Mouse (Mus musculus) limb, embryonic 15.5 days (tissue): Measurements from ENCODE around the gene Bicral. TPM values are rescaled to one million over a fixed set of nuclear protein-coding genes. Genes with fewer than 3 reads are reported as not detected.
A peak's percentile ranks its signal among the peaks of the same experiment; 100 is the strongest.
"Not testable (repeated sequence)": the region's sequence is repeated elsewhere in the genome, so short reads cannot be mapped to it uniquely, and the experiment has no call there.

ENCODE experiments used
- ATAC-seq: fragments of 200-750 bp; cut with Nextera tagmentation; 2 replicates; pipeline ENCODE4 v1.8.0; 2017; ENCODE audit warnings: low read depth, moderate TSS enrichment; ENCODE audit not compliant: insufficient number of reproducible peaks, low FRiP score, low TSS enrichment
- H3K27ac ChIP-seq: fragments of 300-500 bp; sonication (generic); 2 replicates; pipeline ENCODE4 v1.5.1; 2015; ENCODE audit warnings: moderate library complexity, mild to moderate bottlenecking, inconsistent platforms
- H3K27me3 ChIP-seq: fragments of 300-500 bp; sonication (generic); 2 replicates; pipeline ENCODE4 v1.6.1; 2015; ENCODE audit warnings: inconsistent platforms
- H3K36me3 ChIP-seq: fragments of 300-500 bp; sonication (generic); 2 replicates; pipeline ENCODE4 v1.6.1; 2015; ENCODE audit warnings: inconsistent platforms
- H3K4me1 ChIP-seq: fragments of 300-500 bp; sonication (generic); 2 replicates; pipeline ENCODE4 v1.6.1; 2015; ENCODE audit warnings: inconsistent platforms
- H3K4me2 ChIP-seq: fragments of 300-500 bp; sonication (generic); 2 replicates; pipeline ENCODE4 v1.6.1; 2015; ENCODE audit warnings: mild to moderate bottlenecking, inconsistent platforms
- H3K4me3 ChIP-seq: fragments of 300-500 bp; sonication (generic); 2 replicates; pipeline ENCODE4 v1.5.1; 2015; ENCODE audit warnings: mild to moderate bottlenecking, inconsistent platforms
- H3K9ac ChIP-seq: fragments of 300-500 bp; sonication (generic); 2 replicates; pipeline ENCODE4 v1.6.1; 2015; ENCODE audit warnings: inconsistent platforms
- H3K9me3 ChIP-seq: fragments of 300-500 bp; sonication (generic); 2 replicates; pipeline ENCODE4 v1.6.1; 2016; ENCODE audit warnings: inconsistent platforms
- WGBS: fragments of 180-500 bp; shearing (Covaris S2); methylation state at CpG from one replicate; pipeline ENCODE4 v1.1.7; 2015; 5-methylcytosine and 5-hydroxymethylcytosine counted together
- polyA plus RNA-seq: library from polyadenylated mRNA; unstranded; fragments of >200 nt; fragmentation: Nextera tagmentation; extraction: Ambion mirVana; gene quantifications from 2 replicates; pipeline ENCODE4 v1.2.1, GENCODE M21; 2015

The Bicral gene
- polyA plus RNA-seq, 1 experiment from 2014 or later, result 3.8 TPM

- no peaks in the 10 kb centered on the region for H3K9me3 ChIP-seq
- H3K4me1 ChIP-seq, result peaks cover 28% of the 10 kb centered on the region
- H3K4me2 ChIP-seq, result no peak overlapping the region
- H3K27ac ChIP-seq, result peak overlapping the region; percentile 73
- WGBS, result 77% methylated on average over 7 of the region's 7 CpGs
- 0 out of 2 replicates have a peak overlapping the region, but pooled peaks have one; percentile 80 for H3K4me3 ChIP-seq
- no peaks in the 10 kb centered on the region for H3K27me3 ChIP-seq
- H3K36me3 ChIP-seq, result no peaks in the 10 kb centered on the region
- ATAC-seq, result no peak
- no peak overlapping the region for H3K9ac ChIP-seq
These were observed 4.2 kb downstream of the Bicral start for GRCm38 (mm10) chr17:46854096-46854495.

DNA sequence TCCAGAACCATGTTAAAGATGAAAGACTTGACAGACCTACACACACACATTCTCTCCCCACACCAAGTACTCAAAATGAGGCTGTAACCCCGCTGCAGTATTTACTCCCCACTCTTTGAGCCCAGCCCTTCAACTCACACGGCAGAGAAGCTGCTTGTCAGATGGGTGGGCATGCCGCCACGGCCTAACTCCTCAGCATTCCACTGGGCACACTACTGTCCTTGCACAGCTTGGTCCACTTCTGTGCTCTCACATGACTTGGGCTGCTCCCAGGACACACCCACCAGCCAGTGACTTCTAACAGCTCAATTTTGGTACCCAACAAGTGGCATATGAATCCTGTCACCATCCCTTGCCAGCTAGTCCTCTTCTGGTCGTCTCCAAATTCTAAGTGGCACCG lies 5.0 kb downstream of the Bicral start:
- no peaks in the 10 kb centered on the region for H3K36me3 ChIP-seq
- H3K9me3 ChIP-seq, result no peaks in the 10 kb centered on the region
- H3K9ac ChIP-seq, result no peak overlapping the region
- H3K27me3 ChIP-seq, result no peaks in the 10 kb centered on the region
- WGBS, result 30% methylated on average over 6 of the region's 6 CpGs
- H3K27ac ChIP-seq, result peak overlapping the region; percentile 57
- no peak overlapping the region for H3K4me3 ChIP-seq
- ATAC-seq, result no peak
- H3K4me1 ChIP-seq, result peaks cover 28% of the 10 kb centered on the region
- no peak overlapping the region for H3K4me2 ChIP-seq

DNA sequence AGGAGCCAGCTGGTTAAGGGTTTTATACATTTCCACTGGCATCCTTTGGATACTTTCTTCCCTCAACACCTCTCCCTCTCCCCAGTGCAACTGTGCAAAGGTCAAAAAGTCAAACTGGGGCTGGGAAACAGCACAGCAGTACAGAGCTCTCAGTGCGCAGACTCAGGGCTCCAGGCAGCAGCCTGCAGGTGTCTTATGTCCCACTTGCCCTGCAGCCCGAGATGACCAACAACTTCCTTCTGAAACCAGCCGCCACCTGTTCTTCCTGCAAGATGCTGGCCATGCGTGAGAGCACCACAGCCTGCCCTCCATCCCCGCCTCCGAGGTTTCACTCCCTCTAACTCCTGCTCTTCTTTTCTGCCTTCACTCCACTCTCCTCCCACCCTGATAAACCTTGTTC lies 5.6 kb downstream of the Bicral start:
- no peak overlapping the region for H3K4me2 ChIP-seq
- ATAC-seq, result no peak
- WGBS, result 32% methylated on average over 6 of the region's 6 CpGs
- H3K4me1 ChIP-seq, result peaks cover 28% of the 10 kb centered on the region
- H3K9me3 ChIP-seq, result no peaks in the 10 kb centered on the region
- H3K27me3 ChIP-seq, result no peaks in the 10 kb centered on the region
- H3K9ac ChIP-seq, result no peak overlapping the region
- H3K4me3 ChIP-seq, result no peak overlapping the region
- H3K27ac ChIP-seq, result peak overlapping the region; percentile 57; the same call in 1 of the 2 replicates
- no peaks in the 10 kb centered on the region for H3K36me3 ChIP-seq

DNA sequence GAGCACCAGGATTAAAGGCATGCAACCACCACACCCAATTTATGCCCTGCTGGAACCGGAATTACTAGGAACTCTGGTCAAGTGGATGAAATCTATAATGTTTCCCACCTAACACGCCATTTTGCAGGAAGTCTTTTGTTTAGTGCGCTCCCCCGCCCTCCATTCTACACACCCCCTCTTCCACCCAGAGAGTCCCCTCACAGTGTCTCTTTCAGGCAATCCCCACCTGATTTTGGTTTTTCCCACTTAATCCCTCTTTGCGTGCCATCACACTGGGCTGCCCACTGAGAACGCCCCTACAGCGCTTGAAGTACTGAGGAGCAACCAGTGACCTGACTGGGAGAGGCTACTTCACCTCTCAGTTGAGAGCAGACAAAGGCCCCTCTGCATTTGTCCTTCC lies 11.1 kb downstream of the Bicral start:
- WGBS, result 93% methylated on average over 7 of the region's 7 CpGs
- Histone ChIP-seq H3K4me3 (no peak overlapping the region), H3K9me3 (no peaks in the 10 kb centered on the region), H3K9ac (no peak overlapping the region), H3K27ac (no peak overlapping the region), H3K4me1 (no peaks in the 10 kb centered on the region), H3K4me2 (no peak overlapping the region), H3K36me3 (no peaks in the 10 kb centered on the region), H3K27me3 (no peaks in the 10 kb centered on the region)
- ATAC-seq, result no peak

DNA sequence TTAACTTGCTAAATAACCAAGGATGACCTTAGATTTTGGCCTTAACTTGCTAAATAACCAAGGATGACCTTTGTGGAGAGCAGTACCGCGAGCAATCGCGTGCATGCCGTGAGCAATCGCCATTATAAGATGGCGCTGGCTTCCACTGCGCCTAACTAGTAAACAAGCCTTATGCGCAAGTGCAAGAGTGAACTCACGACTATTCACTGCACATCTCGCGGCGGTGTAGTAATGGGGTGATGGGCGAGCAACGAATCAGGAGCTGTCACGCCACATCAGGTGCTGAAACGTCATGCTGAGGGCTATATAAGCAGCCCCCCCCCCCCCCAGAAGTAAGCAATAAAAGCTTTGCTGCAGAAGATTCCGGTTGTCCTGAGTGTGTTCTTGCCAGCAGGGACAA lies 11.7 kb downstream of the Bicral start:
- not testable (repeated sequence) for H3K4me1 ChIP-seq, ATAC-seq, H3K4me2 ChIP-seq, H3K36me3 ChIP-seq, H3K27ac ChIP-seq, H3K4me3 ChIP-seq, H3K9ac ChIP-seq, H3K9me3 ChIP-seq, H3K27me3 ChIP-seq
- 93% methylated on average over 18 of the region's 18 CpGs for WGBS

- no peaks in the 10 kb centered on the region for H3K36me3 ChIP-seq
- H3K27ac ChIP-seq, result no peak overlapping the region
- no peaks in the 10 kb centered on the region for H3K9me3 ChIP-seq
- no peaks in the 10 kb centered on the region for H3K4me1 ChIP-seq
- WGBS, result 69% methylated on average over 12 of the region's 12 CpGs
- no peak overlapping the region for H3K9ac ChIP-seq
- no peak for ATAC-seq
- H3K4me2 ChIP-seq, result no peak overlapping the region
- no peak overlapping the region for H3K4me3 ChIP-seq
- no peaks in the 10 kb centered on the region for H3K27me3 ChIP-seq
These were observed 13.0 kb downstream of the Bicral start for GRCm38 (mm10) chr17:46845262-46845661.

DNA sequence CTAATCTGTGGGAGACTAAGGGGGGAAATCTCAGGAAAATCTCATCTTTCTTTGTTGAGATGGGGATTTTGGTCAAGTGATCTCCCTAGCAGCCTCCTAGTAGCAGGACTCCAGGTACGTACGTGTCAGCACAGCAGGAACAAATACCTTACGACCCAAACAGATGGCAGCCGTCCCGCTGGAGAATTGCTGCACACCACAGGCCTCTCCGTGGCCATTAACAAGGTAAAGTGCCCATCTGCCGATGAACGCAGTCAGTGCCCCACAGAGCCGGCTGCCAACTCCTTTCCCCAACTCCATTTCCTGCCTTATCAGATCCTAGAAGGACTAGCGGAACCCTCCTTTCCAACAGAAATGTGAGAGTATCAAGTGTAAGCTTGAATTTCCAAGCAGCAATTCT lies 13.5 kb downstream of the Bicral start:
- Histone ChIP-seq H3K4me1 (no peaks in the 10 kb centered on the region), H3K9me3 (no peaks in the 10 kb centered on the region), H3K36me3 (0 out of 2 replicates have a peak, but pooled peaks cover under 1% of the 10 kb centered on the region), H3K4me3 (no peak overlapping the region), H3K27ac (no peak overlapping the region), H3K9ac (no peak overlapping the region), H3K4me2 (no peak overlapping the region), H3K27me3 (no peaks in the 10 kb centered on the region)
- 44% methylated on average over 10 of the region's 10 CpGs for WGBS
- ATAC-seq, result no peak

GRCm38 (mm10) chr17:46843716-46844115 lies 14.6 kb downstream of the Bicral start:
- Histone ChIP-seq H3K9me3 (no peaks in the 10 kb centered on the region), H3K4me3 (no peak overlapping the region), H3K36me3 (0 out of 2 replicates have a peak, but pooled peaks cover 4% of the 10 kb centered on the region), H3K4me2 (no peak overlapping the region), H3K4me1 (no peaks in the 10 kb centered on the region), H3K27me3 (no peaks in the 10 kb centered on the region), H3K9ac (no peak overlapping the region), H3K27ac (no peak overlapping the region)
- ATAC-seq, result no peak
- 39% methylated on average over 7 of the region's 7 CpGs for WGBS

DNA sequence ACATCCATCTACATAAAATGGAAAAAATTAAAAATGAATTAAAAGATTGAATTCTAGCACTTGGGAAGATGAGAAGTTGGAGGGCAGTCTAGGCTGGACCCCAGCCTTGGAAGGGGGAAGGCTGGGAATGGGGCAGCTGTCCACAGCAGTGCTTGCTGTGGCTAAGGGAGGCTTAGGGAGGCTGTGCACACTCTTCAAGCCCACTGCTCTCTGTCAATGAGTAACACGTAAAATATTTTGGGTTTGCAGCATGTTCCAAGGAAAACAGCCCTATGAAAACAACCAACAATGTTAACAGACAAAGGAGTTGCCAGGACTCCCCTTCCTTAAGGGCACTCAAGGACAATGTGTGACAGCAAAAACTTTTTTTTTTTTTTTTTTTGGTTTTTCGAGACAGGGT lies 15.3 kb downstream of the Bicral start:
- 85% methylated on average over 2 of the region's 2 CpGs for WGBS
- no peak overlapping the region for H3K9ac ChIP-seq
- ATAC-seq, result no peak
- H3K4me1 ChIP-seq, result no peaks in the 10 kb centered on the region
- H3K4me3 ChIP-seq, result no peak overlapping the region
- H3K27me3 ChIP-seq, result no peaks in the 10 kb centered on the region
- 0 out of 2 replicates have a peak, but pooled peaks cover 4% of the 10 kb centered on the region for H3K36me3 ChIP-seq
- no peak overlapping the region for H3K27ac ChIP-seq
- H3K9me3 ChIP-seq, result no peaks in the 10 kb centered on the region
- no peak overlapping the region for H3K4me2 ChIP-seq

DNA sequence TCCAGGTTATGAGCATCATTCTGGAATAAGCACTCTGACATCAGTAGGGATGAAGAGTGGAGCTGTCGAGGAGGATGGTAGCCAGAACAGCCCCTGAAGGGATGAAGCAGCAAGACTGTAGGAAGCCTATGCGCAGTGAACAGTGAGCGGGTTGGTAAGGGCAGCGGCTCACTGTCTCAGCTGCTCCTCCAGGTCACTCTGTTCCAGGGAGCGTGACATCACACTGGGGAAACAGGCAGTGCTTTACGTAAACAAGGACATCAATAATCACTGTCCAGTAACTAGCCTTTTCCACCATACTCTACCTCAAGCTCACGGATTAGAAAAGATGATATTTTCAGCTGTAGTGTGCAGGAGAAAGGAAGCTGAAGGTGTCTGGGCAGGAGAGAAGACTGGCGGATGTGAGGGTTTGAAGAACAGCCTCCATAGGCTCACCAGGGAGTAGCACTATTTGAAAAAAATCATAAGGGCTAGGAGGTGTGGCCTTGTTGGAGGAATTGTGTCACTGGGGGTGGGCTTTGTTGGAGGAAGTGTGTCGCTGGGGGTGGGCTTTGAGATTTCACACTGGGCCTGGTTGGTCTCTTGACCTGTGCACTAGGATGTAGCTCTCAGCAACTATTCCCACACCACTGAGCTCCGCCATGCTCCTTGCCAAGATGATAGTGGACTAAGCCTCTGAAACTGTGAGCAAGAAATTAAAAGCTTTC lies 17.8 kb downstream of the Bicral start:
- Histone ChIP-seq H3K27ac (no peak overlapping the region), H3K4me2 (no peak overlapping the region), H3K9ac (no peak overlapping the region), H3K4me3 (no peak overlapping the region), H3K9me3 (no peaks in the 10 kb centered on the region), H3K4me1 (no peaks in the 10 kb centered on the region), H3K36me3 (0 out of 2 replicates have a peak, but pooled peaks cover 4% of the 10 kb centered on the region), H3K27me3 (no peaks in the 10 kb centered on the region)
- WGBS, result 91% methylated on average over 10 of the region's 10 CpGs
- ATAC-seq, result no peak

- Histone ChIP-seq H3K9me3 (no peaks in the 10 kb centered on the region), H3K27me3 (no peaks in the 10 kb centered on the region), H3K4me3 (no peak overlapping the region), H3K9ac (no peak overlapping the region), H3K4me1 (no peaks in the 10 kb centered on the region), H3K27ac (no peak overlapping the region), H3K36me3 (0 out of 2 replicates have a peak, but pooled peaks cover 4% of the 10 kb centered on the region), H3K4me2 (no peak overlapping the region)
- ATAC-seq, result no peak
- WGBS, result 64% methylated on average over 7 of the region's 7 CpGs
These were observed 19.8 kb downstream of the Bicral start for GRCm38 (mm10) chr17:46838396-46838920.

- 0 out of 2 replicates have a peak, but pooled peaks cover 4% of the 10 kb centered on the region for H3K36me3 ChIP-seq
- WGBS, result 76% methylated on average over 2 of the region's 2 CpGs
- H3K4me1 ChIP-seq, result 0 out of 2 replicates have a peak, but pooled peaks cover under 1% of the 10 kb centered on the region
- ATAC-seq, result no peak
- H3K27ac ChIP-seq, result no peak overlapping the region
- H3K4me3 ChIP-seq, result no peak overlapping the region
- no peaks in the 10 kb centered on the region for H3K27me3 ChIP-seq
- no peaks in the 10 kb centered on the region for H3K9me3 ChIP-seq
- no peak overlapping the region for H3K9ac ChIP-seq
- H3K4me2 ChIP-seq, result no peak overlapping the region
These were observed 20.4 kb downstream of the Bicral start for GRCm38 (mm10) chr17:46837897-46838296.
